Comparison of ENCODE assay signal across 25 mouse cellular contexts in genomic region chr16:31926091-31926490, GRCm38 (mm10). TPM values are rescaled to one million over a fixed set of nuclear protein-coding genes. Genes with fewer than 3 reads are reported as not detected.
"Had no signal": no experiment of that assay in that cellular context is flagged by ENCODE, and none has a peak within 500 bp of the region (broad histone marks: within the 10 kb centered on the region; RNA-seq: fewer than 3 reads in every experiment).

No protein-coding gene starts in this region.

- DNase-seq: kidney, postnatal 36 days; liver; lung, adult 2 months; lung, postnatal 14 days; lung, postnatal 4 days; retina, postnatal 1 day; right cerebral cortex, postnatal 25 days; spleen, adult 18-20 months; thymus, adult 18-20 months; thymus, postnatal 36 days had no signal

- H3K27me3 ChIP-seq: neural tube, embryonic 13.5 days; stomach, embryonic 15.5 days had no signal

- H3K9ac ChIP-seq: limb, embryonic 13.5 days; liver, embryonic 12.5 days; liver, embryonic 15.5 days; midbrain, embryonic 12.5 days; neural tube, embryonic 13.5 days; stomach, embryonic 15.5 days had no signal

- H3K4me2 ChIP-seq: limb, embryonic 13.5 days; liver, embryonic 12.5 days; liver, embryonic 15.5 days; midbrain, embryonic 12.5 days; neural tube, embryonic 13.5 days; stomach, embryonic 15.5 days had no signal

- ATAC-seq: inflammation-experienced regulatory T-cells, adult 6 months; liver, embryonic 12.5 days; midbrain, embryonic 16.5 days had no signal

- H3K4me1 ChIP-seq: limb, embryonic 13.5 days; liver, embryonic 12.5 days; liver, embryonic 15.5 days; midbrain, embryonic 12.5 days; neural tube, embryonic 13.5 days; stomach, embryonic 15.5 days had no signal

- H3K27ac ChIP-seq: limb, embryonic 10.5 days; limb, embryonic 13.5 days; liver, embryonic 12.5 days; liver, embryonic 15.5 days; midbrain, embryonic 12.5 days; neural tube, embryonic 13.5 days; stomach, embryonic 15.5 days had no signal

- H3K36me3 ChIP-seq: limb, embryonic 10.5 days; limb, embryonic 13.5 days; liver, embryonic 12.5 days; liver, embryonic 15.5 days; midbrain, embryonic 12.5 days; neural tube, embryonic 13.5 days; stomach, embryonic 15.5 days had no signal

- H3K4me3 ChIP-seq: limb, embryonic 10.5 days; limb, embryonic 13.5 days; liver, embryonic 12.5 days; liver, embryonic 15.5 days; midbrain, embryonic 12.5 days; myocyte; neural tube, embryonic 13.5 days; stomach, embryonic 15.5 days had no signal

- H3K9me3 ChIP-seq: limb, embryonic 10.5 days; limb, embryonic 13.5 days; liver, embryonic 12.5 days; liver, embryonic 15.5 days; midbrain, embryonic 12.5 days; neural tube, embryonic 13.5 days; stomach, embryonic 15.5 days had no signal

RNA-seq across cellular contexts. Expression of gene Pigz, which starts 7.6 kb away (rescaled TPM):
- total RNA-seq: megakaryocyte progenitor cell, adult 5-6 weeks; megakaryocyte-erythroid progenitor cell, adult 5-6 weeks; monocyte, adult 5-6 weeks; neutrophil, adult 5-6 weeks had no signal

RNA-seq across cellular contexts. Expression of gene Meltf, which starts 47.5 kb away (rescaled TPM):
- total RNA-seq: megakaryocyte progenitor cell, adult 5-6 weeks; megakaryocyte-erythroid progenitor cell, adult 5-6 weeks; monocyte, adult 5-6 weeks; neutrophil, adult 5-6 weeks had no signal
- polyA plus RNA-seq: inflammation-experienced regulatory T-cells, adult 6 months; kidney, embryonic 14.5 days; myocyte had no signal
